Mouse (Mus musculus) liver, embryonic 11.5 days (tissue): ENCODE results near the gene Ctdsp1. TPM values are rescaled to one million over a fixed set of nuclear protein-coding genes. Genes with fewer than 3 reads are reported as not detected.

ENCODE experiments used
- ATAC-seq: fragments of 200-750 bp; cut with Nextera tagmentation; replicated peaks from 2 replicates; pipeline ENCODE4 v1.8.0; 2017; ENCODE audit warnings: moderate number of reproducible peaks, mild to moderate bottlenecking, moderate TSS enrichment, moderate library complexity; ENCODE audit not compliant: low FRiP score
- DNase-seq: peaks from one replicate; pipeline ENCODE4 v3.0.0-alpha.2; 2017; ENCODE audit warnings: low spot score
- H3K27ac ChIP-seq: fragments of 300-500 bp; sonication (generic); 2 replicates; pipeline ENCODE4 v1.5.1; 2014; ENCODE audit warnings: mild to moderate bottlenecking, low read depth, low read length, control low read depth
- H3K27me3 ChIP-seq: fragments of 300-500 bp; sonication (generic); replicated peaks from 2 replicates; pipeline ENCODE4 v1.6.1; 2014; ENCODE audit warnings: low read length, mixed read lengths; ENCODE audit not compliant: control insufficient read depth, insufficient read depth
- H3K36me3 ChIP-seq: fragments of 300-500 bp; sonication (generic); 2 replicates; pipeline ENCODE4 v1.6.1; 2014; ENCODE audit warnings: mild to moderate bottlenecking, low read length, moderate library complexity, mixed read lengths; ENCODE audit not compliant: control insufficient read depth, insufficient read depth
- H3K4me1 ChIP-seq: fragments of 300-500 bp; sonication (generic); replicated peaks from 2 replicates; pipeline ENCODE4 v1.6.1; 2014; ENCODE audit warnings: low read length, mixed read lengths; ENCODE audit not compliant: control insufficient read depth, insufficient read depth
- H3K4me2 ChIP-seq: fragments of 300-500 bp; sonication (generic); 2 replicates; pipeline ENCODE4 v1.6.1; 2014; ENCODE audit warnings: mild to moderate bottlenecking, control low read depth, moderate library complexity
- H3K4me3 ChIP-seq: fragments of 300-500 bp; sonication (generic); 2 replicates; pipeline ENCODE4 v1.5.1; 2014; ENCODE audit warnings: low read depth, low read length, control low read depth
- H3K9ac ChIP-seq: fragments of 300-500 bp; sonication (generic); 2 replicates; pipeline ENCODE4 v1.6.1; 2014; ENCODE audit warnings: low read depth, low read length, control low read depth
- H3K9me3 ChIP-seq: fragments of 300-500 bp; sonication (generic); 2 replicates; pipeline ENCODE4 v1.6.1; 2016; ENCODE audit warnings: low read length, inconsistent platforms, mixed read lengths; ENCODE audit not compliant: control insufficient read depth
- WGBS: fragments of 180-500 bp; shearing (Covaris S2); extraction: QIAGEN DNeasy Blood & Tissue Kit; methylation state at CpG from one replicate; pipeline ENCODE4 v1.1.7; 2014; 5-methylcytosine and 5-hydroxymethylcytosine counted together
- polyA plus RNA-seq: library from polyadenylated mRNA; unstranded; fragments of >200 nt; fragmentation: Nextera tagmentation; extraction: Ambion mirVana; gene quantifications from 2 replicates; pipeline ENCODE4 v1.2.1, GENCODE M21; 2014

The Ctdsp1 gene
- 65.2 and 71.1 TPM in 2 replicates for polyA plus RNA-seq

DNA sequence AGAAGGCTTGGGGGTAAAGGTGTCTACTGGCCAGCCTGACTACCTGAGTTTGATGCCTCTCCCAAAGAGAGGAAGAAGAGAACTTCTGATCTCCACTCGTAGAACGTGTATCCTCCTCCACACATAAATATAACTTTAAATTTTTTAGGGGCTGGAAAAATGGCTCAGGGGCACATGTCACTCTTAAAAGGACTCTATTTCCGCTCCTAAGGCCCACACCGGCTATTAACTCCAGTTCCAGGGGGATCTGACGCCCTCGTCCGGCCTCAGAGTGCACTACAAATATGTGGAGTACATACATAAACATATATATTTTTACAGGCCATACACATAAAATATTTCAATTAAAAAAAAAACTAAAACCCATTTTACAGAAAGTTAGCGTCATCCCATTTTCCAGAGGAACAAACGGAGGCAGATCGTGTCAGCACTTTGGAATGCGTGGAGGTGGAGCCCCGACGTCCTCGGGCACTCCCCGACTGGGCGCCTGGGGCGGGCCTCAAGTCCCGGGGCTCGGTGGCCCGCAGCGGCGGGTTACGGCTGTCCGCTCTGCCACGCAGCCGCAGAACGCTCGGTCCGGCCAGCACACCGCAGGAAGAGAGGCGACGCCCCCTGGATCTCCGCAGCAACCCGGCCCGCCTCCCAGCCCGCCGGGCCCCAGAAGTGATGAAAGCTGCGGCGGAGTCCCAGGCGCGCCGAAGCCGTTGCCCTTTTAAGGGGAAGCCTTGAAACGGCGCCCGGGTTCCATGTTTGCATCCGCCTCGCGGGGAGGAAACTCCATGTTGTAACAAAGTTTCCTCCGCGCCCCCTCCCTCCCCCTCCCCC is at the start of gene Ctdsp1:
Ctdsp1 (plus strand) TSS at position 586 of the 825 bp plus-strand sequence.
- DNase-seq, result peak; percentile 96
- no peaks in the 10 kb centered on the region for H3K9me3 ChIP-seq
- peak within 1 kb of the TSS; percentile 75 for H3K4me3 ChIP-seq
- 3% methylated on average over 50 of the region's 51 CpGs for WGBS
- ATAC-seq, result peak; percentile 65
- H3K27ac ChIP-seq, result peak within 1 kb of the TSS; percentile 99
- H3K4me2 ChIP-seq, result peak within 1 kb of the TSS; percentile 100
- H3K4me1 ChIP-seq, result peaks cover 43% of the 10 kb centered on the region
- H3K9ac ChIP-seq, result peak within 1 kb of the TSS; percentile 89
- no peaks in the 10 kb centered on the region for H3K27me3 ChIP-seq
- peaks cover 14% of the 10 kb centered on the region; the same call in 1 of the 2 replicates for H3K36me3 ChIP-seq

DNA sequence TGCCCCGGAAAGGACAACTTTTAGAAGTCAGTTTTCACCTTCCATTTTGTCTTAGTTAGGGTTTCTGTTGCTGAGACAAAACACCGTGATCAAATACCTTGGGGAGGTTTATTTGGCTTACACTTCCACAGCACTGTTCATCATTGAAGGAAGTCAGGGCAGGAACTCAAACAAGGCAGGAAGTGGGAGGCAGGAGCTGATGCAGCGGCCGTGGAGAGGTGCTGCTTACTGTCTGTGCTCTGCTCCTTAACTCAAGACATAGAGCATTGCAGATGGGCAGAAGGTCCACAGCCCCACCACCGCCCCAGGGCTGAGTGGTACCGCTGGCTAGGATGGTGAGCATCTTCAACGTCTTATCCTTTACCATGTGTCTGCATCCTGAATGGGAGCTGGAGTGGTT is 49.4 kb upstream of the Ctdsp1 start:
- DNase-seq (no peak), ATAC-seq (no peak)
- Histone ChIP-seq H3K4me2 (no peak overlapping the region), H3K9me3 (no peaks in the 10 kb centered on the region), H3K9ac (no peak overlapping the region), H3K27ac (no peak overlapping the region), H3K36me3 (no peaks in the 10 kb centered on the region), H3K4me3 (no peak overlapping the region), H3K4me1 (no peaks in the 10 kb centered on the region; the same call in 1 of the 2 replicates), H3K27me3 (no peaks in the 10 kb centered on the region)
- WGBS, result 71% methylated on average over 7 of the region's 7 CpGs

GRCm38 (mm10) chr1:74342308-74342707 is 49.0 kb upstream of the Ctdsp1 start:
- 91% methylated on average over 1 of the region's 1 CpGs for WGBS
- no peaks in the 10 kb centered on the region; the same call in 1 of the 2 replicates for H3K4me1 ChIP-seq
- H3K4me2 ChIP-seq, result no peak overlapping the region
- no peak overlapping the region for H3K27ac ChIP-seq
- no peak overlapping the region for H3K4me3 ChIP-seq
- DNase-seq, result no peak
- no peaks in the 10 kb centered on the region for H3K36me3 ChIP-seq
- no peak for ATAC-seq
- no peak overlapping the region for H3K9ac ChIP-seq
- no peaks in the 10 kb centered on the region for H3K9me3 ChIP-seq
- no peaks in the 10 kb centered on the region for H3K27me3 ChIP-seq

DNA sequence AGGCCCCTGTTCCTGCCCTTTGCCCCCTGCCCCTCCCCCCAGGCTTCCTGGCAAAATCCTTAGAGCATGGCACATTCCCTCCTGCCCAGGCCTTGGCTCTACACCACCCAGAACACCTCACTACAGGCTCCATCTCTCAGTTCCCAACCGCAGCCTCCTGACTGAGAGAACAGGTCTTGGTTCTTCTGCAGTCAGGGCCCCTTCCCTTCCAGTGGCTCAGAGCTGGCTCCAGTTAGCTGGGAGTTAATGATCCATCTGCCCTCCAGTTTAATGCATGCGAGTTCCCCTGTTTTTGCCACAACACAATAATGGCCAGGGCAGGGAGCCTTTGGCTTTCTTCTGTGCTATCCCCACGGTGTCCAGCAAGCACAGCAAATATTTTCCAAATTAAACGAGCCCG is 48.1 kb upstream of the Ctdsp1 start:
- H3K27ac ChIP-seq, result 0 out of 2 replicates have a peak overlapping the region, but pooled peaks have one; percentile 14
- DNase-seq (no peak), ATAC-seq (no peak; the same call in 1 of the 2 replicates)
- no peaks in the 10 kb centered on the region for H3K9me3 ChIP-seq
- no peak overlapping the region for H3K4me3 ChIP-seq
- no peaks in the 10 kb centered on the region for H3K27me3 ChIP-seq
- H3K4me2 ChIP-seq, result no peak overlapping the region
- no peak overlapping the region for H3K9ac ChIP-seq
- no peaks in the 10 kb centered on the region for H3K36me3 ChIP-seq
- WGBS, result 69% methylated on average over 5 of the region's 5 CpGs
- H3K4me1 ChIP-seq, result no peaks in the 10 kb centered on the region; the same call in 1 of the 2 replicates

- DNase-seq (no peak), ATAC-seq (no peak)
- H3K9ac ChIP-seq, result no peak overlapping the region
- no peak overlapping the region for H3K27ac ChIP-seq
- 80% methylated on average over 11 of the region's 11 CpGs for WGBS
- H3K4me3 ChIP-seq, result no peak overlapping the region
- no peaks in the 10 kb centered on the region; the same call in 1 of the 2 replicates for H3K4me1 ChIP-seq
- H3K4me2 ChIP-seq, result no peak overlapping the region
- no peaks in the 10 kb centered on the region for H3K9me3 ChIP-seq
- H3K36me3 ChIP-seq, result no peaks in the 10 kb centered on the region
- no peaks in the 10 kb centered on the region for H3K27me3 ChIP-seq
Measured at GRCm38 (mm10) chr1:74344163-74344916, 47.0 kb upstream of the Ctdsp1 start.

DNA sequence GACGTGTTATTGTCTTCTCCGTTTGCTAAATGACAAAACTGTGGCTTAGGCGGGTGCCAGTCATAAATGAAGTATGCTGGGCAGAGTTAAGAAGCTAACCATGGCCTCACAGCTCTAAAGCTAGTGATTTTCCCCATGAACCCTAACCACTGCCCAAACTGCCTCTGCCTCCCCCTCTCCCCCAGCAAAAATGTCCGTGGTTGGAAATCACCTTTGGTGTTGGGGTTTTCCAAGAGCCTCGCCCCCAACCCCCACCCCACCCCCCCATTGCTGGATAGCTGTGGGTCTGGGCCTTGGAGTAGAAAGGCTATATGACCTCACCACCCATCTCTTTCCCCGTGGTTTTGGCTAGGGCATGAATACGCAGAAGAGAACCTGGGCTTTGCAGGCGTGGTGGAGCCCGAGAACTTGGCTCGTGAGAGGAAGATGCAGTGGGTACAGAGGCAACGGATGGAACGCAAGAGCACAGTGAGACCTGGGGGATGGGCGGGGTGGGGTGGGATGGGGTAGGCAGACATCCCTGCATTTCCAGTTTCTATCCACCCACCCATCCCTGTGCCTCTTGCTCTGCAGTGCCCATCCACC is 40.0 kb upstream of the Ctdsp1 start:
- no peaks in the 10 kb centered on the region for H3K9me3 ChIP-seq
- 0 out of 2 replicates have a peak, but pooled peaks cover 2% of the 10 kb centered on the region for H3K36me3 ChIP-seq
- ATAC-seq (no peak), DNase-seq (no peak)
- H3K27me3 ChIP-seq, result no peaks in the 10 kb centered on the region
- H3K4me1 ChIP-seq, result no peaks in the 10 kb centered on the region
- H3K4me3 ChIP-seq, result no peak overlapping the region
- no peak overlapping the region for H3K4me2 ChIP-seq
- no peak overlapping the region for H3K9ac ChIP-seq
- H3K27ac ChIP-seq, result no peak overlapping the region
- 87% methylated on average over 13 of the region's 13 CpGs for WGBS

- no peaks in the 10 kb centered on the region for H3K27me3 ChIP-seq
- ATAC-seq, result no peak
- no peaks in the 10 kb centered on the region for H3K9me3 ChIP-seq
- no peak overlapping the region for H3K4me3 ChIP-seq
- no peak overlapping the region for H3K9ac ChIP-seq
- H3K27ac ChIP-seq, result no peak overlapping the region
- no peak overlapping the region for H3K4me2 ChIP-seq
- no peaks in the 10 kb centered on the region for H3K4me1 ChIP-seq
- 0 out of 2 replicates have a peak, but pooled peaks cover 2% of the 10 kb centered on the region for H3K36me3 ChIP-seq
- DNase-seq, result no peak
- 76% methylated on average over 5 of the region's 5 CpGs for WGBS
Measured at GRCm38 (mm10) chr1:74352532-74353096, 38.7 kb upstream of the Ctdsp1 start.

DNA sequence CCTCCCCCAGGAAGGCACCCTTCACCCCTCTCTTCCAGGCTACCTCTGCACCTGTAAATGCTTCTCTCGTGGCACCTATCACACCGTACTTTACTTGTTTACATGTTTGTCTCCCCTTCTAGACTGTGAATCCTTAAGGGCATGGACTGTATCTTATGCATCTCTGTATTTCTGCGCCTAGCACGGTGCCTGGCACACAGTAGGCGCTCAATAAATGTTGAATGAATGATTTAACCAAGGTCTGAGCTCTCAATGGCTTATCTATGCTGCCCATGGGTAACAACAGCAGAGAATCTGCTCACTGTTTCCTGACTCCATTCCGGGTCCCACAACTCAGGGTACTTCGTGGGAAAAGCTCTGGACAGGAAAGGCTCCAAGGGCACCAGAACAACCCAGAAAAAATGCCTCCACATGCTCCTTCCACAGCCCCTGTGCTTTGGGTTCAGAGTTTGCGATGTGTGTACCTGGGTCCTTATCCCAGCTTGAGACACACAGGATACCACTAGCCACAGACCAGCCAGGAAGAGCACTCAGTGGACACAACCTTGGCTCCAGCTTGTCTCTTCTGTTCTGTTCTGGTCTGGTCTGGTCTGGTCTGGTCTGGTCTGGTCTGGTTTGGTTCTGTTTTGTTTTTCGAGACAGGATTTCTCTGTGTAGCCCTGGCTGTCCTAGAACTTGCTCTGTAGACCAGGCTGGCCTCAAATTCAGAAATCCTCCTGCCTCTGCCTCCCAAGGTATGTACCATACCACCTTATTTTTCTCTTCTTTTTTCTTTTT is 37.7 kb upstream of the Ctdsp1 start:
- no peak for DNase-seq
- Histone ChIP-seq H3K4me3 (no peak overlapping the region), H3K9me3 (no peaks in the 10 kb centered on the region), H3K4me1 (no peaks in the 10 kb centered on the region), H3K27ac (no peak overlapping the region), H3K4me2 (no peak overlapping the region), H3K27me3 (no peaks in the 10 kb centered on the region), H3K36me3 (0 out of 2 replicates have a peak, but pooled peaks cover 2% of the 10 kb centered on the region), H3K9ac (no peak overlapping the region)
- no peak for ATAC-seq
- WGBS, result 79% methylated on average over 9 of the region's 9 CpGs
